Mouse (Mus musculus) c-Kit-negative CD71-positive TER-119-positive erythroid progenitor cells, embryonic 14.5 days (primary cell): Measurements from ENCODE around the gene Prl6a1.

Experiments used
- DNase-seq: peaks from one replicate; pipeline ENCODE4 v3.0.0-alpha.2; 2013; ENCODE audit warnings: low read depth, low spot score

The Prl6a1 gene

DNA sequence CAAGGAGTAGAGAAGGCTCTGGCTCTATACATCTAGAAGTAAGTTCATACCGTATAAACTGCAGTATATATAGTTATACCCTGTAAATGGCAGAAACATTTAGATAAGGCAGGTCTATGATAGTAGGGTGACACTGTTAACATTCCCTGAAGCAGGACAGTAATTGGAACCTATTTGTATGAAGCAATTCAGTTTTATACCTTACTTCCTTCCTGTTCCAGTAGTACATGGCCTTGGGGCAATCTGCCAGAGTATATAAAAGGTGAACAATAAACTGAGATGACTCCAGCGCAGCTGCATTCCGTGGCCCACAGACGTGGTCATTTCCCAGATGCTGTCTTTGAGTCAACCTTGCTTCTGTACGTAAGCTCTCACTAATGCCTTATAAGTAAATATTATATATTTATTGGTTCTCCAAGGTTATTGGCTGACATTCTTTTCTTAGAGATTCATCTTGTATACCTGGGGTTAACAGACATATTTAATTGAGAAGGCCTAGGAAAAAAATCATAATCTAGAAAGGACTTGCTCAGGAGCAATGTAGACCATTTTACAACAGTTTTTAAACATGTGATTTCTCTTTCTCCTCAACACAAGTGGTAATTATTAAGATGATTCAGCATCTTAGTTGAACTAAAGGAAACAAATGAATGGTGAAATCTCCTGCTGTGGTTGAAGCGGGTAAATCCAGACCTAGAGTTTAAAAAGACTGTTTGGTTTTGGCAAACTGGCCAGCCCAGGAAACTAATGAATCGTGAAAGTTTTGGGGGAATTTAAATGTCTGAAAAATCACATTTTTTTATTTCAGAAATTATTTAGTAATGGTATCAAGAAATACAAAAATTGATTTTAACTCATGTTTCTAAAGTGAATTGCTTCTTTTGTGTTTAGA lies at the start of gene Prl6a1:
TSS of gene Prl6a1 (plus strand) at position 294 of the 892 bp plus-strand sequence.
- DNase-seq, result no peak

DNA sequence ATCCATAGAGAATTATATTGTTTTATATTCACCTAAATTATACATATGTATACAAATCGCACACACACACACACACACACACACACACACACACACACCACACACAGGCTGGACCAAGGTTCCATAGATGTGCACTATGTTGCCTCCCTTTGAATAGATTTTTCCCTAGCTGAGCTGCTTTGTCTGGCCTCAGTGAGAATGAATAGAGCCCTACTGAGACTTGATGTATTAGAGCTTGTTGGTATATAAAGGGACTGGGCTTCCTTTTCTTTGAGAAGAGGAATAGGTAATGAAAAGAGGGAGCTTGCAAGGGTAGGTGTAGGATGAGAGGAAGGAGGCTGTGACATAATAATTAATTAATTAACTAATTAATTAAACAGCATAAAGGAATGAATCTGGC lies 22.6 kb downstream of the Prl6a1 start:
- no peak for DNase-seq

DNA sequence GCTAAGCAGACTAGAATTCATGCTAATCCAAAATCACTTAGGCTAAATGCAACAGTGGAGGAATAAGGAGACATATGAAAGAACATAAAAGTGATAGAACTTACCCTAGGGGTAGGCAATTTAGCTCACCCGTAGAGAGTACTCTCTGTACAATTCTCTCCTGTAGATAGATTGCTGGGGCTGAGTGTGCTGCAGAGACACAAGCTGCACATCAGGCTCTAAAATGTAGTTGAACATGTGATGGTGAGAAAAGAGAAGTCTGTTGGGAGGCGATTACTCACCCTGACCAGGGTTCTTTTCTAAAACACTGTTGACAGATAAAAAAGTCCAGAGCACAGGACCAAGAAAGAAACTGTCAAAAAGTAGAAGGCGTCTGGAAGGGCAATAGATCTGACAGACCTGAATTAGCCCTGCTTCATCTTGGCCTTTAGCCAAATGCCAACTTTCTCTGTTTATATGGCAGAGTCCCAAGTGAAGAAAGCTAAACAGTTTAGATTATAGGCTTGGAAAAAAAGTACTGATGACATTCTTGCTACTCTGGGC lies 30.4 kb downstream of the Prl6a1 start:
- DNase-seq, result no peak

DNA sequence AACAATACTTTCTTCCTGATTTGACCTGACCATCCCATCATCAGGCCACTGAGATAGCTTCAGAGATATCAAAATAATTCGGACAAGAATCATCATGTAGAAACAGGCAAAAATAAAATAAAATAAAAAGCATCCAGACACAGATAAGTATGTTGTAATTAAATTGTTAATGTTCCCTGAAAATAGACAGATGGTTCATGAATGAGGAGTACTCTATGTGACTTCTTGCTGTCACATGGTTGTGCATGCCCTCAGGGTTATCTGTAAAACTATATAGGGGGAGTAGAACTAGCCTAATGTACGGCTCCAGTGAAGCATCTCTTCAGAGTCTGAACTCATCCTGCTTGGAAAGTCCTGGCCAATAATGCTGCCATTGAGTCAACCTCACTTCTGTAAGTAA lies 32.9 kb downstream of the Prl6a1 start, which contains the start of gene Prl8a2:
TSS of gene Prl8a2 (plus strand) at position 301 of the 400 bp plus-strand sequence.
- no peak for DNase-seq
